ENCODE assay signal across 10 mouse cellular contexts in genomic region chr19:32102294-32102975, GRCm38 (mm10). TPM values are rescaled to one million over a fixed set of nuclear protein-coding genes. Genes with fewer than 3 reads are reported as not detected.
DNase-seq lines count a peak whose midpoint lies in the region; ATAC-seq lines count a peak whose summit lies in the region.
"Had no signal": no experiment of that assay in that cellular context is flagged by ENCODE, and none has a peak within 500 bp of the region (broad histone marks: within the 10 kb centered on the region; RNA-seq: fewer than 3 reads in every experiment).

No protein-coding gene starts in this region.

- no peak overlapping the region for H3K27ac ChIP-seq in kidney, embryonic 16.5 days (ENCODE audit: low read length)
- no peak overlapping the region for H3K27ac ChIP-seq in embryonic facial prominence, embryonic 14.5 days (replicated peaks; ENCODE audit: low read depth, low read length)
- no peak overlapping the region for H3K27ac ChIP-seq in forebrain, embryonic 15.5 days (replicated peaks)
- H3K27ac ChIP-seq in midbrain, embryonic 12.5 days (replicated peaks) = peak overlapping the region; percentile 31

- H3K36me3 ChIP-seq in kidney, embryonic 16.5 days (ENCODE audit: insufficient read depth, low read length) = no peaks in the 10 kb centered on the region
- H3K36me3 ChIP-seq in embryonic facial prominence, embryonic 14.5 days (ENCODE audit: control insufficient read depth, insufficient read depth, low read length) = no peaks in the 10 kb centered on the region
- H3K36me3 ChIP-seq in forebrain, embryonic 15.5 days = no peaks in the 10 kb centered on the region
- H3K36me3 ChIP-seq in midbrain, embryonic 12.5 days = no peaks in the 10 kb centered on the region

- no peaks in the 10 kb centered on the region for H3K9me3 ChIP-seq in kidney, embryonic 16.5 days (ENCODE audit: low read length)
- H3K9me3 ChIP-seq in embryonic facial prominence, embryonic 14.5 days (ENCODE audit: control insufficient read depth, low read length) = no peaks in the 10 kb centered on the region
- no peaks in the 10 kb centered on the region for H3K9me3 ChIP-seq in forebrain, embryonic 15.5 days
- H3K9me3 ChIP-seq in midbrain, embryonic 12.5 days = no peaks in the 10 kb centered on the region

- 36% methylated on average over 18 of the region's 18 CpGs for WGBS in kidney, embryonic 16.5 days
- 21% methylated on average over 18 of the region's 18 CpGs for WGBS in embryonic facial prominence, embryonic 14.5 days
- 28% methylated on average over 18 of the region's 18 CpGs for WGBS in forebrain, embryonic 15.5 days
- 22% methylated on average over 18 of the region's 18 CpGs for WGBS in midbrain, embryonic 12.5 days

- H3K4me1 ChIP-seq in kidney, embryonic 16.5 days (ENCODE audit: insufficient read depth, low read length) = peaks cover 17% of the 10 kb centered on the region
- peaks cover 7% of the 10 kb centered on the region; the same call in 1 of the 2 replicates for H3K4me1 ChIP-seq in embryonic facial prominence, embryonic 14.5 days (ENCODE audit: control insufficient read depth, insufficient read depth, low read length)
- H3K4me1 ChIP-seq in forebrain, embryonic 15.5 days = no peaks in the 10 kb centered on the region
- peaks cover 6% of the 10 kb centered on the region; the same call in 1 of the 2 replicates for H3K4me1 ChIP-seq in midbrain, embryonic 12.5 days

- peak overlapping the region; percentile 17 for H3K4me3 ChIP-seq in kidney, embryonic 16.5 days (ENCODE audit: low read length)
- peak overlapping the region; percentile 12 for H3K4me3 ChIP-seq in embryonic facial prominence, embryonic 14.5 days (ENCODE audit: low read depth, low read length)
- peak overlapping the region; percentile 33 for H3K4me3 ChIP-seq in forebrain, embryonic 15.5 days
- H3K4me3 ChIP-seq in midbrain, embryonic 12.5 days = peak overlapping the region; percentile 34
- H3K4me3 ChIP-seq: erythroblast, embryonic 14.5 days had no signal

- peak overlapping the region; percentile 44 for H3K4me2 ChIP-seq in kidney, embryonic 16.5 days (replicated peaks; ENCODE audit: low read depth, low read length)
- H3K4me2 ChIP-seq in embryonic facial prominence, embryonic 14.5 days (ENCODE audit: low read depth, low read length) = peak overlapping the region; percentile 47
- H3K4me2 ChIP-seq in forebrain, embryonic 15.5 days (replicated peaks) = peak overlapping the region; percentile 39
- H3K4me2 ChIP-seq in midbrain, embryonic 12.5 days (replicated peaks) = peak overlapping the region; percentile 55

- no peaks in the 10 kb centered on the region for H3K27me3 ChIP-seq in kidney, embryonic 16.5 days (ENCODE audit: insufficient read depth, low read length)
- no peaks in the 10 kb centered on the region for H3K27me3 ChIP-seq in embryonic facial prominence, embryonic 14.5 days (replicated peaks; ENCODE audit: control insufficient read depth, insufficient read depth, low read length)
- no peaks in the 10 kb centered on the region for H3K27me3 ChIP-seq in forebrain, embryonic 15.5 days
- peaks cover 10% of the 10 kb centered on the region for H3K27me3 ChIP-seq in midbrain, embryonic 12.5 days

- H3K9ac ChIP-seq in kidney, embryonic 16.5 days (replicated peaks; ENCODE audit: low read length) = 0 out of 2 replicates have a peak overlapping the region, but pooled peaks have one; percentile 44
- peak overlapping the region; percentile 21; the same call in 1 of the 2 replicates for H3K9ac ChIP-seq in embryonic facial prominence, embryonic 14.5 days (ENCODE audit: low read depth, low read length)
- H3K9ac ChIP-seq in forebrain, embryonic 15.5 days (replicated peaks) = peak overlapping the region; percentile 49
- H3K9ac ChIP-seq in midbrain, embryonic 12.5 days (replicated peaks) = peak overlapping the region; percentile 29

- ATAC-seq in kidney, embryonic 16.5 days (ENCODE audit: low FRiP score, low TSS enrichment) = no peak
- no peak for ATAC-seq in embryonic facial prominence, embryonic 14.5 days (ENCODE audit: low read depth)
- ATAC-seq in forebrain, embryonic 15.5 days (replicated peaks) = peak; percentile 26
- no peak; the same call in 1 of the 2 replicates for ATAC-seq in midbrain, embryonic 12.5 days (ENCODE audit: low FRiP score, low read depth)

- DNase-seq in kidney, adult 9 months = no peak
- DNase-seq in embryonic facial prominence, embryonic 14.5 days (ENCODE audit: low spot score) = no peak
- no peak for DNase-seq in ovary, postnatal 10 days (ENCODE audit: low spot score)
- DNase-seq in urinary bladder, postnatal 14 days (ENCODE audit: low spot score) = no peak
- DNase-seq in adipocyte (ENCODE audit: low spot score) = no peak
- DNase-seq: left cerebral cortex, postnatal 4 days had no signal

RNA-seq across cellular contexts. Expression of gene Asah2, which starts 5.6 kb away (rescaled TPM):
- polyA plus RNA-seq in kidney, embryonic 16.5 days (2015; fragmentation: Nextera tagmentation; extraction: Ambion mirVana) = 2.0 and 2.7 TPM in 2 replicates
- 1.9 and 2.1 TPM in 2 replicates for polyA plus RNA-seq in embryonic facial prominence, embryonic 14.5 days (2014; fragmentation: Nextera tagmentation; extraction: Ambion mirVana)
- 0.33 and 0.48 TPM in 2 replicates for polyA plus RNA-seq in forebrain, embryonic 15.5 days (2015; fragmentation: Nextera tagmentation; extraction: Ambion mirVana)
- polyA plus RNA-seq in midbrain, embryonic 12.5 days (2016; fragmentation: Nextera tagmentation; extraction: Ambion mirVana) = 0.42 and 0.50 TPM in 2 replicates
